Mouse (Mus musculus): ENCODE measurements around the gene Trib3.

DNA sequence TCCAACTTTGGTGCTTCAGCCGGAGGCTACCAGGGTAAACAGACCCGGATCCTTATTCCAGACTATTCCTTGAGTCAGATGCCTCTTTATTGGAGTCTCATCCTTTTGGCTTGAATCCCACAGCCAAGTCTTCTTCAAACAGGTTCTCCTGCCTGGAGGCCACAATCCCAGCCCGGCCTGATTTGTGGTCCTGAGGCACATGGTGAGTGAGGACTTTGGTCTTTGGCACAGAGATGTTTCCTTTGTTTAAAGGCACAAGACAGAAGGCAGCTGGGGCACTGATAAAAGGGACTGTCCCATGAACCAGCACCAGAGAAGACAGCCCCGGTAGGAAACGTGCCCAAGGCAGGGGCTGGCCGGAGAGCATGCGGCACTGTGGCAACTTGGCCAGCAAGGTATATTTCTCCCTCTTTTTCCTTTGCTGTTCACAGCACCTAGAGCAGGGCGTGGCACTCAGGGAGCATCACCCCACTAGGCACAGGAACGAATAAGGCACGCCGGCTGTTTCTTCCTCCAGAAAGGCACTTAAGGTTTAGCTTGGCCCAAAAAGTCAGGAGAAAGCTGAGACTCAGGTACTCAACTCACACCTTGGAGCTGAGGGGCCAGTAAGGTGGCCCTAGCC, 6.1 kb downstream of the Trib3 start:
- TF ChIP-seq MAFK (IDR thresholded peaks at IDR 0.05; ENCODE audit: insufficient read depth, low read depth, low read length) (no peak), HCFC1 (IDR thresholded peaks at IDR 0.05; ENCODE audit: borderline replicate concordance, insufficient read depth, low read length) (no peak), CHD2 (IDR thresholded peaks at IDR 0.05; ENCODE audit: low read depth, low read length) (no peak), ZNF384 (IDR thresholded peaks at IDR 0.05; ENCODE audit: low read depth, low read length) (no peak), ZC3H11A (IDR thresholded peaks at IDR 0.05; ENCODE audit: borderline replicate concordance, low read depth, low read length) (no peak)

All from ES-E14 (cell line).